Mouse (Mus musculus) neural tube, embryonic 12.5 days (tissue): Measurements from ENCODE around the gene Fignl2. TPM values are rescaled to one million over a fixed set of nuclear protein-coding genes. Genes with fewer than 3 reads are reported as not detected.

Experiments
- ATAC-seq: fragments of 200-750 bp; cut with Nextera tagmentation; 2 replicates; pipeline ENCODE4 v1.8.0; 2017; ENCODE audit warnings: low read depth, mild to moderate bottlenecking, moderate TSS enrichment, moderate library complexity; ENCODE audit not compliant: low FRiP score
- H3K27ac ChIP-seq: fragments of 300-500 bp; sonication (generic); 2 replicates; pipeline ENCODE4 v1.5.1; 2016
- H3K27me3 ChIP-seq: fragments of 300-500 bp; sonication (generic); replicated peaks from 2 replicates; pipeline ENCODE4 v1.6.1; 2016; ENCODE audit warnings: mild to moderate bottlenecking
- H3K36me3 ChIP-seq: fragments of 300-500 bp; sonication (generic); 2 replicates; pipeline ENCODE4 v1.6.1; 2016; ENCODE audit warnings: mild to moderate bottlenecking
- H3K4me1 ChIP-seq: fragments of 300-500 bp; sonication (generic); 2 replicates; pipeline ENCODE4 v1.6.1; 2016
- H3K4me2 ChIP-seq: fragments of 300-500 bp; sonication (generic); replicated peaks from 2 replicates; pipeline ENCODE4 v1.6.1; 2016; ENCODE audit warnings: mild to moderate bottlenecking
- H3K4me3 ChIP-seq: fragments of 300-500 bp; sonication (generic); 2 replicates; pipeline ENCODE4 v1.5.1; 2016
- H3K9ac ChIP-seq: fragments of 300-500 bp; sonication (generic); 2 replicates; pipeline ENCODE4 v1.6.1; 2016; ENCODE audit warnings: mild to moderate bottlenecking
- H3K9me3 ChIP-seq: fragments of 300-500 bp; sonication (generic); 2 replicates; pipeline ENCODE4 v1.6.1; 2016; ENCODE audit warnings: mild to moderate bottlenecking
- WGBS: fragments of 180-500 bp; shearing (Covaris S2); methylation state at CpG from one replicate; pipeline ENCODE4 v1.1.7; 2016; 5-methylcytosine and 5-hydroxymethylcytosine counted together
- polyA plus RNA-seq: library from polyadenylated mRNA; unstranded; fragments of >200 nt; fragmentation: Nextera tagmentation; extraction: Ambion mirVana; gene quantifications from 2 replicates; pipeline ENCODE4 v1.2.1, GENCODE M21; 2016

Fignl2 gene
- polyA plus RNA-seq, 1 experiment from 2014 or later = 0.55 TPM

GRCm38 (mm10) chr15:101075656-101076055 is 2.7 kb downstream of the Fignl2 start:
- 8% methylated on average over 5 of the region's 5 CpGs for WGBS
- H3K4me3 ChIP-seq = peak overlapping the region; percentile 88
- peaks cover 68% of the 10 kb centered on the region for H3K4me1 ChIP-seq
- H3K27me3 ChIP-seq = no peaks in the 10 kb centered on the region; the same call in 1 of the 2 replicates
- peak overlapping the region; percentile 82 for H3K4me2 ChIP-seq
- ATAC-seq = no peak
- H3K36me3 ChIP-seq = no peaks in the 10 kb centered on the region
- H3K27ac ChIP-seq = peak overlapping the region; percentile 94; the same call in 1 of the 2 replicates
- H3K9me3 ChIP-seq = no peaks in the 10 kb centered on the region
- peak overlapping the region; percentile 98 for H3K9ac ChIP-seq

- 58% methylated on average over 4 of the region's 4 CpGs for WGBS
- ATAC-seq = no peak
- Histone ChIP-seq H3K4me1 (peaks cover 73% of the 10 kb centered on the region), H3K9me3 (no peaks in the 10 kb centered on the region), H3K4me3 (no peak overlapping the region), H3K4me2 (peak overlapping the region; percentile 82), H3K36me3 (no peaks in the 10 kb centered on the region), H3K27me3 (no peaks in the 10 kb centered on the region; the same call in 1 of the 2 replicates), H3K9ac (peak overlapping the region; percentile 98; the same call in 1 of the 2 replicates), H3K27ac (no peak overlapping the region)
These were observed 3.2 kb downstream of the Fignl2 start for GRCm38 (mm10) chr15:101075150-101075549.

GRCm38 (mm10) chr15:101074067-101074466 is 4.3 kb downstream of the Fignl2 start:
- 78% methylated on average over 5 of the region's 5 CpGs for WGBS
- Histone ChIP-seq H3K36me3 (no peaks in the 10 kb centered on the region), H3K4me1 (peaks cover 79% of the 10 kb centered on the region), H3K27me3 (no peaks in the 10 kb centered on the region; the same call in 1 of the 2 replicates), H3K4me3 (no peak overlapping the region), H3K4me2 (no peak overlapping the region), H3K27ac (no peak overlapping the region), H3K9ac (no peak overlapping the region), H3K9me3 (no peaks in the 10 kb centered on the region)
- no peak for ATAC-seq

GRCm38 (mm10) chr15:101072736-101073135 is 5.6 kb downstream of the Fignl2 start:
- Histone ChIP-seq H3K4me1 (peaks cover 87% of the 10 kb centered on the region), H3K9ac (no peak overlapping the region)
- WGBS = 67% methylated on average over 2 of the region's 2 CpGs

GRCm38 (mm10) chr15:101070762-101071161 is 7.6 kb downstream of the Fignl2 start:
- no peak overlapping the region for H3K4me3 ChIP-seq
- H3K27me3 ChIP-seq = no peaks in the 10 kb centered on the region; the same call in 1 of the 2 replicates
- H3K4me2 ChIP-seq = 0 out of 2 replicates have a peak overlapping the region, but pooled peaks have one; percentile 18
- WGBS = 23% methylated on average over 5 of the region's 5 CpGs
- peaks cover 87% of the 10 kb centered on the region for H3K4me1 ChIP-seq
- no peaks in the 10 kb centered on the region for H3K9me3 ChIP-seq
- H3K36me3 ChIP-seq = no peaks in the 10 kb centered on the region
- H3K27ac ChIP-seq = no peak overlapping the region
- ATAC-seq = no peak
- peak overlapping the region; percentile 33; the same call in 1 of the 2 replicates for H3K9ac ChIP-seq

More at GRCm38 (mm10) chr15:101072736-101073135, 5.6 kb downstream of the Fignl2 start:
- no peaks in the 10 kb centered on the region; the same call in 1 of the 2 replicates for H3K27me3 ChIP-seq
- no peaks in the 10 kb centered on the region for H3K36me3 ChIP-seq
- H3K9me3 ChIP-seq = no peaks in the 10 kb centered on the region
- ATAC-seq = no peak
- H3K4me3 ChIP-seq = no peak overlapping the region
- H3K4me2 ChIP-seq = no peak overlapping the region
- H3K27ac ChIP-seq = no peak overlapping the region

GRCm38 (mm10) chr15:101069641-101070190 is 8.7 kb downstream of the Fignl2 start:
- H3K36me3 ChIP-seq = no peaks in the 10 kb centered on the region
- peak overlapping the region; percentile 18; the same call in 1 of the 2 replicates for H3K4me2 ChIP-seq
- no peaks in the 10 kb centered on the region for H3K9me3 ChIP-seq
- no peaks in the 10 kb centered on the region; the same call in 1 of the 2 replicates for H3K27me3 ChIP-seq
- 40% methylated on average over 9 of the region's 9 CpGs for WGBS
- no peak overlapping the region for H3K9ac ChIP-seq
- no peak overlapping the region for H3K4me3 ChIP-seq
- peaks cover 87% of the 10 kb centered on the region for H3K4me1 ChIP-seq
- H3K27ac ChIP-seq = no peak overlapping the region
- ATAC-seq = no peak

GRCm38 (mm10) chr15:101068671-101069070 is 9.7 kb downstream of the Fignl2 start:
- 51% methylated on average over 4 of the region's 4 CpGs for whole genome bisulfite sequencing
- Histone ChIP-seq H3K4me1 (peaks cover 78% of the 10 kb centered on the region), H3K9me3 (no peaks in the 10 kb centered on the region), H3K4me3 (no peak overlapping the region), H3K4me2 (no peak overlapping the region), H3K27me3 (no peaks in the 10 kb centered on the region), H3K9ac (0 out of 2 replicates have a peak overlapping the region, but pooled peaks have one; percentile 9), H3K36me3 (no peaks in the 10 kb centered on the region), H3K27ac (no peak overlapping the region)
- ATAC-seq = no peak

- no peak overlapping the region for H3K27ac ChIP-seq
- no peaks in the 10 kb centered on the region for H3K36me3 ChIP-seq
- no peaks in the 10 kb centered on the region for H3K27me3 ChIP-seq
- no peak overlapping the region for H3K9ac ChIP-seq
- peaks cover 78% of the 10 kb centered on the region for H3K4me1 ChIP-seq
- no peak overlapping the region; the same call in 1 of the 2 replicates for H3K4me2 ChIP-seq
- no peak for ATAC-seq
- H3K9me3 ChIP-seq = no peaks in the 10 kb centered on the region
- H3K4me3 ChIP-seq = no peak overlapping the region
- 39% methylated on average over 3 of the region's 3 CpGs for WGBS
These were observed 10.3 kb downstream of the Fignl2 start for GRCm38 (mm10) chr15:101068029-101068428.

GRCm38 (mm10) chr15:101066920-101067696 is 11.3 kb downstream of the Fignl2 start:
- WGBS = 5% methylated on average over 7 of the region's 9 CpGs
- Histone ChIP-seq H3K9ac (peak overlapping the region; percentile 35; the same call in 1 of the 2 replicates), H3K4me3 (no peak overlapping the region), H3K9me3 (no peaks in the 10 kb centered on the region), H3K27me3 (no peaks in the 10 kb centered on the region), H3K36me3 (no peaks in the 10 kb centered on the region), H3K27ac (peak overlapping the region; percentile 72), H3K4me2 (peak overlapping the region; percentile 41), H3K4me1 (peaks cover 87% of the 10 kb centered on the region)
- peak; percentile 71 for ATAC-seq

- no peaks in the 10 kb centered on the region for H3K36me3 ChIP-seq
- H3K4me1 ChIP-seq = peaks cover 87% of the 10 kb centered on the region
- H3K9ac ChIP-seq = no peak overlapping the region
- 8% methylated on average over 6 of the region's 6 CpGs for WGBS
- peak; percentile 49 for ATAC-seq
- H3K4me3 ChIP-seq = no peak overlapping the region
- no peaks in the 10 kb centered on the region for H3K27me3 ChIP-seq
- no peaks in the 10 kb centered on the region for H3K9me3 ChIP-seq
- H3K4me2 ChIP-seq = peak overlapping the region; percentile 41
- peak overlapping the region; percentile 26; the same call in 1 of the 2 replicates for H3K27ac ChIP-seq
These were observed 12.0 kb downstream of the Fignl2 start for GRCm38 (mm10) chr15:101066364-101066847.

GRCm38 (mm10) chr15:101065069-101065468 is 13.3 kb downstream of the Fignl2 start:
- no peaks in the 10 kb centered on the region for H3K9me3 ChIP-seq
- H3K4me3 ChIP-seq = no peak overlapping the region
- peaks cover 79% of the 10 kb centered on the region for H3K4me1 ChIP-seq
- H3K9ac ChIP-seq = no peak overlapping the region
- 0 out of 2 replicates have a peak overlapping the region, but pooled peaks have one; percentile 4 for H3K4me2 ChIP-seq
- WGBS = 7% methylated on average over 6 of the region's 6 CpGs
- H3K27me3 ChIP-seq = no peaks in the 10 kb centered on the region
- no peak for ATAC-seq
- H3K36me3 ChIP-seq = no peaks in the 10 kb centered on the region
- H3K27ac ChIP-seq = no peak overlapping the region

GRCm38 (mm10) chr15:101060280-101060852 is 18.0 kb downstream of the Fignl2 start:
- Histone ChIP-seq H3K27me3 (peaks cover 5% of the 10 kb centered on the region; the same call in 1 of the 2 replicates), H3K27ac (peak overlapping the region; percentile 20; the same call in 1 of the 2 replicates), H3K4me2 (no peak overlapping the region; the same call in 1 of the 2 replicates), H3K36me3 (no peaks in the 10 kb centered on the region; the same call in 1 of the 2 replicates), H3K9me3 (no peaks in the 10 kb centered on the region), H3K4me1 (peaks cover 48% of the 10 kb centered on the region), H3K9ac (0 out of 2 replicates have a peak overlapping the region, but pooled peaks have one; percentile 8), H3K4me3 (no peak overlapping the region)
- WGBS = 39% methylated on average over 11 of the region's 11 CpGs
- ATAC-seq = no peak
